Mouse (Mus musculus) CH12.LX (cell line): ENCODE data around the gene Ttc23l. TPM values are rescaled to one million over a fixed set of nuclear protein-coding genes. Genes with fewer than 3 reads are reported as not detected.

Experiments used
- DNase-seq: peaks from one replicate; pipeline ENCODE4 v3.0.0-alpha.2; 2013; ENCODE audit errors: extremely low read depth
- H3K27ac ChIP-seq: 2 replicates; pipeline ENCODE4 v1.5.1; 2012; ENCODE audit warnings: low read depth, mild to moderate bottlenecking, control low read depth, moderate library complexity; ENCODE audit not compliant: insufficient read depth
- H3K27me3 ChIP-seq: replicated peaks from 2 replicates; pipeline ENCODE3; 2012; ENCODE audit warnings: inconsistent platforms
- H3K36me3 ChIP-seq, 2 experiments: replicated peaks in 1 of 2; 2 replicates each; pipeline versions ENCODE3 to v1.6.1; 2012; ENCODE audit warnings: inconsistent platforms in 1 of 2, low read length in 1 of 2, mild to moderate bottlenecking in 1 of 2, mixed read lengths in 1 of 2, moderate library complexity in 1 of 2; ENCODE audit not compliant: control insufficient read depth in 1 of 2, insufficient read depth in 1 of 2
- H3K4me1 ChIP-seq, 2 experiments: 2 replicates each; pipeline ENCODE4 v1.6.1; 2012; ENCODE audit warnings: inconsistent platforms in 1 of 2, moderate library complexity in 1 of 2; ENCODE audit not compliant: insufficient read depth in 2 of 2, control insufficient read depth in 1 of 2
- H3K4me2 ChIP-seq: 2 replicates; pipeline ENCODE4 v1.6.1; 2012; ENCODE audit warnings: low read depth, mild to moderate bottlenecking, control low read depth; ENCODE audit not compliant: poor library complexity, insufficient read depth, severe bottlenecking
- H3K4me3 ChIP-seq, 3 experiments: fragments of 150-350 bp in 1 of 3; sonication (generic) in 1 of 3; replicated peaks in 1 of 3; 2 replicates each; pipeline versions ENCODE3 to v1.5.1; 2011 to 2012; ENCODE audit warnings: low read depth in 2 of 3, low read length in 2 of 3, mild to moderate bottlenecking in 2 of 3, moderate library complexity in 2 of 3, control low read depth in 1 of 3, improper control_type of control experiment in 1 of 3, inconsistent platforms in 1 of 3, mixed read lengths in 1 of 3; ENCODE audit not compliant: poor library complexity in 1 of 3
- H3K79me2 ChIP-seq: replicated peaks from 2 replicates; pipeline ENCODE4 v1.6.1; 2012; ENCODE audit warnings: mild to moderate bottlenecking, moderate library complexity; ENCODE audit not compliant: control insufficient read depth, poor library complexity, insufficient read depth, severe bottlenecking; ENCODE audit errors: extremely low read depth
- H3K9ac ChIP-seq: 2 replicates; pipeline ENCODE4 v1.6.1; 2012; ENCODE audit warnings: low read depth, mild to moderate bottlenecking, control low read depth, moderate library complexity; ENCODE audit not compliant: insufficient read depth
- H3K9me3 ChIP-seq: replicated peaks from 2 replicates; pipeline ENCODE3; 2012; ENCODE audit warnings: low read length, inconsistent platforms, mixed read lengths
- BHLHE40 ChIP-seq: IDR thresholded peaks from 2 replicates; pipeline ENCODE4 v1.6.1; 2011; ENCODE audit warnings: mild to moderate bottlenecking, low read depth, low read length, improper control_type of control experiment
- CHD2 ChIP-seq: IDR thresholded peaks from 2 replicates; pipeline ENCODE4 v1.6.1; 2011; ENCODE audit warnings: low read length, improper control_type of control experiment
- CTCF ChIP-seq, 2 experiments: IDR thresholded peaks in 1 of 2; conservative IDR thresholded peaks in 1 of 2; 2 replicates each; pipeline ENCODE4 v1.5.1; 2011 to 2012; ENCODE audit warnings: low read depth in 2 of 2, low read length in 2 of 2, improper control_type of control experiment in 1 of 2, inconsistent platforms in 1 of 2, mild to moderate bottlenecking in 1 of 2, moderate library complexity in 1 of 2
- ETS1 ChIP-seq: conservative IDR thresholded peaks from 2 replicates; pipeline ENCODE4 v1.6.1; 2012; ENCODE audit warnings: low read depth, mild to moderate bottlenecking, inconsistent platforms, low read length, improper control_type of control experiment, moderate library complexity
- GABPA ChIP-seq: IDR thresholded peaks from 2 replicates; pipeline ENCODE4 v1.6.1; 2012; ENCODE audit warnings: low read depth, low read length, improper control_type of control experiment, inconsistent platforms; ENCODE audit not compliant: insufficient replicate concordance
- HCFC1 ChIP-seq: IDR thresholded peaks from 2 replicates; pipeline ENCODE4 v1.6.1; 2012; ENCODE audit warnings: low read depth, mild to moderate bottlenecking, inconsistent platforms, low read length, improper control_type of control experiment
- JUN ChIP-seq: IDR thresholded peaks from 2 replicates; pipeline ENCODE4 v1.6.1; 2011; ENCODE audit warnings: low read depth, mild to moderate bottlenecking, low read length, improper control_type of control experiment, moderate library complexity; ENCODE audit not compliant: insufficient read depth
- JUND ChIP-seq: conservative IDR thresholded peaks from 2 replicates; pipeline ENCODE4 v1.6.1; 2011; ENCODE audit warnings: low read depth, low read length, improper control_type of control experiment
- MAFK ChIP-seq: IDR thresholded peaks from 2 replicates; pipeline ENCODE4 v1.6.1; 2011; ENCODE audit warnings: low read length, improper control_type of control experiment; ENCODE audit not compliant: insufficient replicate concordance
- MAX ChIP-seq: IDR thresholded peaks from 2 replicates; pipeline ENCODE4 v1.6.1; 2011; ENCODE audit warnings: low read length, improper control_type of control experiment
- MEF2A ChIP-seq: IDR thresholded peaks from 2 replicates; pipeline ENCODE4 v1.6.1; 2014; ENCODE audit warnings: low read depth, mild to moderate bottlenecking, inconsistent platforms, low read length, improper control_type of control experiment, borderline replicate concordance
- MYC ChIP-seq: IDR thresholded peaks from 2 replicates; pipeline ENCODE4 v1.6.1; 2011; ENCODE audit warnings: low read depth, mild to moderate bottlenecking, improper control_type of control experiment, low read length
- PAX5 ChIP-seq: IDR thresholded peaks from 2 replicates; pipeline ENCODE4 v1.6.1; 2012; ENCODE audit warnings: low read length, inconsistent platforms, mixed read lengths
- RAD21 ChIP-seq: IDR thresholded peaks from 2 replicates; pipeline ENCODE4 v1.6.1; 2011; ENCODE audit warnings: low read depth, mild to moderate bottlenecking, low read length, improper control_type of control experiment, moderate library complexity
- SIN3A ChIP-seq: IDR thresholded peaks from 2 replicates; pipeline ENCODE4 v1.6.1; 2012; ENCODE audit warnings: low read length, improper control_type of control experiment, inconsistent platforms
- SMC3 ChIP-seq: IDR thresholded peaks from 2 replicates; pipeline ENCODE4 v1.6.1; 2011; ENCODE audit warnings: low read depth, low read length, improper control_type of control experiment
- TBP ChIP-seq: conservative IDR thresholded peaks from 2 replicates; pipeline ENCODE4 v1.6.1; 2011; ENCODE audit warnings: low read depth, low read length, improper control_type of control experiment
- TCF12 ChIP-seq: IDR thresholded peaks from 2 replicates; pipeline ENCODE4 v1.6.1; 2014; ENCODE audit warnings: low read depth, mild to moderate bottlenecking, inconsistent platforms, low read length, improper control_type of control experiment
- UBTF ChIP-seq: IDR thresholded peaks from 2 replicates; pipeline ENCODE4 v1.6.1; 2012; ENCODE audit warnings: low read depth, mild to moderate bottlenecking, inconsistent platforms, low read length, improper control_type of control experiment, moderate library complexity
- ZC3H11A ChIP-seq: IDR thresholded peaks from 2 replicates; pipeline ENCODE4 v1.6.1; 2012; ENCODE audit warnings: low read depth, mild to moderate bottlenecking, inconsistent platforms, low read length, improper control_type of control experiment
- ZKSCAN1 ChIP-seq: IDR thresholded peaks from 2 replicates; pipeline ENCODE4 v1.6.1; 2012; ENCODE audit warnings: low read depth, inconsistent platforms, low read length, improper control_type of control experiment, borderline replicate concordance
- ZMIZ1 ChIP-seq: IDR thresholded peaks from 2 replicates; pipeline ENCODE4 v1.6.1; 2012; ENCODE audit warnings: low read depth, mild to moderate bottlenecking, inconsistent platforms, low read length, improper control_type of control experiment
- dilution Hi-C: fragments of 300-500 bp; cut with MboI; formaldehyde crosslinking; loops from 2 replicates; pipeline ENCODE4 v1.14.3; 2020; ENCODE audit warnings: low sequenced_read_pairs; ENCODE audit not compliant: extremely low pct_unique_long_range_greater_than_20kb, extremely low pct_ligation_motif_present
- in situ Hi-C: fragments of 300-500 bp; cut with MboI; formaldehyde crosslinking; loops from 3 replicates; pipeline ENCODE4 v1.14.3; 2019; ENCODE audit warnings: low sequenced_read_pairs, low pct_ligation_motif_present, low pct_unique_long_range_greater_than_20kb, mixed read lengths
- polyA plus RNA-seq: library from polyadenylated mRNA; unstranded; fragments of >175 nt; gene quantifications from 2 replicates; pipeline ENCODE4 v1.2.1, GENCODE M21; 2012; ENCODE audit warnings: low read depth; ENCODE audit not compliant: insufficient read length
- total RNA-seq, 2 experiments: library from RNA; depleted of rRNA; stranded (reverse); fragments of 300-350 nt in 1 of 2; fragments of >200 nt in 1 of 2; gene quantifications; 2 replicates each; pipeline ENCODE4 v1.2.3; 2012 to 2014

Ttc23l gene
- total and polyA plus RNA-seq, 3 experiments = 0.15 to 0.31 TPM; not detected in 1

- DNase-seq = no peak
- Histone ChIP-seq H3K4me3 (no peak overlapping the region), H3K79me2 (no peaks in the 10 kb centered on the region), H3K27ac (no peak overlapping the region), H3K27me3 (no peaks in the 10 kb centered on the region), H3K36me3 (peaks cover 4 to 36% of the 10 kb centered on the region in 2 experiments), H3K4me1 (peaks cover 4 to 11% of the 10 kb centered on the region in 2 experiments), H3K9me3 (no peaks in the 10 kb centered on the region), H3K4me2 (no peak overlapping the region), H3K9ac (no peak overlapping the region)
- in situ Hi-C loops = no loop called here
- dilution Hi-C loops = no loop called here
- no peak for TF ChIP-seq PAX5
- no peak for TF ChIP-seq RAD21
- TF ChIP-seq BHLHE40 = no peak
- no peak for TF ChIP-seq GABPA
- no peak for TF ChIP-seq SMC3
- no peak for TF ChIP-seq MAFK
- TF ChIP-seq TCF12 = no peak
- TF ChIP-seq MYC = no peak
- no peak for TF ChIP-seq ZMIZ1
- TF ChIP-seq MEF2A = no peak
- no peak for TF ChIP-seq JUND
- no peak for TF ChIP-seq ZKSCAN1
- TF ChIP-seq TBP = no peak
- no peak for TF ChIP-seq JUN
- no peak for TF ChIP-seq ZC3H11A
- TF ChIP-seq MAX = no peak
- TF ChIP-seq CHD2 = no peak
These were observed 34.6 kb upstream of the Ttc23l start for GRCm38 (mm10) chr15:10593094-10593493.

GRCm38 (mm10) chr15:10586565-10586964 lies 28.1 kb upstream of the Ttc23l start:
- dilution Hi-C loops (no loop called here), in situ Hi-C loops (no loop called here)
- H3K27me3 ChIP-seq = no peaks in the 10 kb centered on the region
- H3K79me2 ChIP-seq = no peaks in the 10 kb centered on the region
- TF ChIP-seq CTCF (conservative IDR thresholded peaks at IDR 0.05 in 1 of 2, IDR thresholded peaks at IDR 0.05 in 1 of 2; ENCODE audit: low read depth in 2 of 2, low read length in 2 of 2) (peak; percentile 44 to 45; a peak in 3 of 4 replicates), UBTF (no peak), SIN3A (no peak), ETS1 (no peak), CHD2 (no peak), JUND (no peak), HCFC1 (no peak)
- H3K9ac ChIP-seq = no peak overlapping the region
- H3K4me2 ChIP-seq = no peak overlapping the region
- no peaks in the 10 kb centered on the region for H3K9me3 ChIP-seq
- H3K4me3 ChIP-seq = no peak overlapping the region
- DNase-seq = no peak
- H3K36me3 ChIP-seq = peaks cover 4 to 27% of the 10 kb centered on the region in 2 experiments
- no peak overlapping the region for H3K27ac ChIP-seq
- H3K4me1 ChIP-seq = peaks cover 3 to 11% of the 10 kb centered on the region in 2 experiments; a peak in 3 of 4 replicates
